Mouse (Mus musculus) left cerebral cortex, adult 2 months (tissue): ENCODE measurements around the gene Tnik. TPM values are rescaled to one million over a fixed set of nuclear protein-coding genes. Genes with fewer than 3 reads are reported as not detected.

Source experiments
- DNase-seq, 2 experiments: peaks; one replicate each; pipeline ENCODE4 v3.0.0; 2021 to 2022; ENCODE audit warnings: low spot score in 2 of 2, mixed read lengths in 1 of 2; ENCODE audit errors: extremely low spot score in 1 of 2
- H3K27ac ChIP-seq: fragments of 200-600 bp; 2 replicates; pipeline ENCODE4 v1.8.1; 2022
- H3K4me3 ChIP-seq: fragments of 200-600 bp; 2 replicates; pipeline ENCODE4 v1.8.1; 2022
- CTCF ChIP-seq: fragments of 200-600 bp; IDR thresholded peaks from 2 replicates; pipeline ENCODE4 v1.8.1; 2022; ENCODE audit warnings: antibody characterized with exemption, mild to moderate bottlenecking, moderate library complexity
- intact Hi-C: fragments of 180-260 bp; cut with DNase I; formaldehyde crosslinking; loops from one replicate; pipeline ENCODE4 v1.15.1; 2025
- total RNA-seq, 2 experiments: library from RNA; stranded (reverse); gene quantifications; 2 replicates each; pipeline ENCODE4 v1.2.3; 2021

Gene Tnik
- total RNA-seq, 2 experiments from 2014 or later, result 205 to 221 TPM

DNA sequence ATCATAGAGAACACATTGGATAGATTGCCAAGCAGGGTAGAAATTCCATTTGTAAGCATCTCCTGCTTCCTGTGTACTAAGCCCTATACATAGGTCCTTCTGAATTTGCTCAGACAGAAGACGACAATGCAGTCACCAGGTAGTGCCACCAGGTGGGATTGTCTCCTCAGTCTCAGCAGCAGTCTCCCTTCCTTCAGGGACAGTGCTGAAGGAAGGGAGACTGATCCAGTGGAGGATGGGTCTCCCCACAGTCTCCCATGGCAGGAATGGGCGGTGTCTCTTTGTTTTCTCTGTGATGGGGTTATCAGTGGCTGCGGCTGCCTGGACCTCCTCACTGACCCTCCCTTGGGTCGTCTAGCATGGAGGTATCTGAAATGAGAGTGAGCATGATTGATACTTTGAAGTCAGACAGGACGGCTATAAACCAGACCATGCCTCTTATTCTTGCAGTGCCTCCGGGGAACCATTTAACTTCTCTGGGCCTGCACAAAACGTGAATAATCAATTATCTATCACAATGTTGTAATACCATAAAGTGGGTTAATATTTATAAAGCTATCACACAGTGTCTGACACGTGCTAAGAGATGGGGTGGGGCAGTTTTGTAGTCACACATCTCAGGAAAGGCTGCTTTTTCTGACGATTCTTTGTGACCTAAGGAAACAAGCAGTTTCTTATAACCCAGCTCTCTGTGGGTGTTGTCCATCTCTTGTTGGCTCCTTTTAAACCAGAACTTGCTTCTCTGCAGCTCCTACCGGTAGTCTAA lies 285.1 kb downstream of the Tnik start:
- intact Hi-C loops, result loop anchor here (5.0 kb wide), 1 partner anchor 381 kb away; no protein-coding TSS in a partner anchor
- no peak overlapping the region for H3K4me3 ChIP-seq
- TF ChIP-seq CTCF, result no peak
- H3K27ac ChIP-seq, result no peak overlapping the region
- DNase-seq, result no peak

DNA sequence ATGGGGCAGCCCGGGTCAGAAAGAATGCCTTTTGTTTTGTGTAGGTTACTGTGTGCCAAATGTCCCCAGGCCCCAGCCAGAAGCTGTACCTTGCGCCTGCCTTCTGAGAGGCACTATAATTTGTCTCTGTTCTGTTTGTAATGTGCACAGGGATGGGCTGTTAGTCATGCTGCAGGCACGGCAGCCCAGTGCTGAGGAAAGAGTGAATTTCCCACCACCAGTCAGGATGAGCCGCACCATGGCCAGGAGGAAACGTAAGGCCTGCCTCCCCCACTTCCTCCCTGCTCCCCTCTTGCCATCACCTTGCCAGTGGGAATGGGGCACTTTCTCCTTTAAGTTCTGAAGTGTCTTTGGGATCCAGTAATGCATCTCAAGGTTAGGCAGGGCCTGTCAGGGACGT lies 286.4 kb downstream of the Tnik start:
- no peak for DNase-seq
- intact Hi-C loops, result loop anchor here (5.0 kb wide), 1 partner anchor 382 kb away; no protein-coding TSS in a partner anchor
- TF ChIP-seq CTCF, result no peak
- H3K4me3 ChIP-seq, result no peak overlapping the region
- H3K27ac ChIP-seq, result peak overlapping the region; percentile 41

GRCm38 (mm10) chr3:28550497-28551093 lies 287.6 kb downstream of the Tnik start:
- no peak for TF ChIP-seq CTCF
- no peak for DNase-seq
- H3K4me3 ChIP-seq, result no peak overlapping the region
- peak overlapping the region; percentile 8 for H3K27ac ChIP-seq
- intact Hi-C loops, result loop anchor here (10.0 kb wide), 2 partner anchors 146 to 194 kb away; no protein-coding TSS in a partner anchor

DNA sequence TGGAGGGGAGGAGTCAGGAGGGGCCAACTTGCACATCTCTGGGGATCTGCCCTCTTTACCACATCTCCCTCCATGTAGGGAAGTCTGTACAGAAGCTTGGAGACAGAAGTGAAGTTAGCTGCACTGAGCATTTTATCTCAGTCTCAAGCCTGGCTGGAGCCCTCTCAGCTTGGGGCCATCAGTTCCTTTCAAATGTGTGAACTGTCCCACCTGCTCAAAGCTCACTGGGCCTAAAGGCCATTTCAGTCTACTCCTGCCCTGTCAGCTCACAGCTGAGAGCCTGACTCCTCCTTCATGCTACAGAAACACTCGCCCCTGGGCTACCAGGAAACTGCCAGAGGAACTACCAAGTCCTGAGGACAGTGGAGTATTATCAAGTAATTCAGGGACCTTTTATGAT lies 288.7 kb downstream of the Tnik start:
- intact Hi-C loops, result loop anchor here (10.0 kb wide), 2 partner anchors 147 to 193 kb away; no protein-coding TSS in a partner anchor
- H3K4me3 ChIP-seq, result no peak overlapping the region
- no peak for TF ChIP-seq CTCF
- H3K27ac ChIP-seq, result peak overlapping the region; percentile 54; the same call in 1 of the 2 replicates
- DNase-seq, result no peak

- intact Hi-C loops, result loop anchor here (1.0 to 10.0 kb wide), 5 partner anchors 28 to 293 kb away; partner anchors contain the start of gene Tnik
- no peak for TF ChIP-seq CTCF
Measured at GRCm38 (mm10) chr3:28554934-28555333, 291.9 kb downstream of the Tnik start.

GRCm38 (mm10) chr3:28555795-28556570 lies 293.0 kb downstream of the Tnik start:
- no peak for TF ChIP-seq CTCF
- intact Hi-C loops, result loop anchor here (1.0 to 10.0 kb wide), 5 partner anchors 29 to 294 kb away; partner anchors contain the start of gene Tnik
- Histone ChIP-seq H3K27ac (peak overlapping the region; percentile 69), H3K4me3 (no peak overlapping the region)
- DNase-seq, result no peak

More at GRCm38 (mm10) chr3:28554934-28555333, 291.9 kb downstream of the Tnik start:
- no peak overlapping the region for H3K4me3 ChIP-seq
- H3K27ac ChIP-seq, result peak overlapping the region; percentile 69
- DNase-seq, result no peak

GRCm38 (mm10) chr3:28558328-28558871 lies 295.4 kb downstream of the Tnik start:
- Histone ChIP-seq H3K27ac (peak overlapping the region; percentile 82), H3K4me3 (no peak overlapping the region)
- intact Hi-C loops, result loop anchor here (5.0 to 10.0 kb wide), 4 partner anchors 154 to 296 kb away; partner anchors contain the start of gene Tnik
- no peak for TF ChIP-seq CTCF
- DNase-seq, result peak; percentile 64 to 67

- H3K27ac ChIP-seq, result no peak overlapping the region
- no peak overlapping the region for H3K4me3 ChIP-seq
- no peak for TF ChIP-seq CTCF
- no peak for DNase-seq
- intact Hi-C loops, result loop anchor here (5.0 kb wide), 1 partner anchor 394 kb away; no protein-coding TSS in a partner anchor
Measured at GRCm38 (mm10) chr3:28561408-28561807, 298.4 kb downstream of the Tnik start.

- TF ChIP-seq CTCF, result peak; percentile 70
- intact Hi-C loops, result loop anchor here (5.0 kb wide), 1 partner anchor 395 kb away; no protein-coding TSS in a partner anchor
- H3K4me3 ChIP-seq, result no peak overlapping the region
- DNase-seq, result no peak
- no peak overlapping the region for H3K27ac ChIP-seq
Measured at GRCm38 (mm10) chr3:28562612-28563332, 299.8 kb downstream of the Tnik start.
